Mouse (Mus musculus): Measurements from ENCODE around the gene Neu2. TPM values are rescaled to one million over a fixed set of nuclear protein-coding genes. Genes with fewer than 3 reads are reported as not detected.
A peak's percentile ranks its signal among the peaks of the same experiment; 100 is the strongest.

Neu2 gene
- polyA plus RNA-seq, 1 experiment from 2014 or later: not detected

DNA sequence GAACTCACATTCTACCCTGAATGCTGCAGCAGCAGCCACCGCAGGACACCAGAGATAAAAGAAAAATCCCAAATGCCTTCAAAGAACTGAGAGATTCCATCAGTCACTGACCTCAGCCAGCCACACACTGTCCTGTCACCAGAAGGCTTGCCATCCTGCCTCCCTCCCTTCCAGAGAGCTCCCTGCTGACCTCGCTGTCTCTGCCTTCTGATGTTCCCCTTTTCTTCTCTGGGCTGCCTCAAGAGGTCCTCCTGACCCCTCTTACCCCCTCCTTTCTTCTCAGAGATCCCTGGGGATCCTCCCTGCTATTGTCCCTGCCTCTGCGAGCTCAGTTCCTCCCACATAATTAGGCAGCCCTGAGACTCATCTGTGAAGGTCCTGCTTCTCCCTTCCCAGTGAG lies 71.1 kb downstream of the Neu2 start:
- no peak overlapping the region for H3K27ac ChIP-seq (ENCODE audit: low read depth, low read length)
- WGBS: 3% methylated on average over 3 of the region's 3 CpGs
- H3K27me3 ChIP-seq (ENCODE audit: control insufficient read depth, insufficient read depth, low read length): peaks cover 4% of the 10 kb centered on the region; the same call in 1 of the 2 replicates
- peak; percentile 63 for DNase-seq (ENCODE audit: low spot score)
- no peak overlapping the region for H3K9ac ChIP-seq (ENCODE audit: low read depth, low read length)
- ATAC-seq (ENCODE audit: low FRiP score): peak; percentile 67; the same call in 1 of the 2 replicates
- H3K36me3 ChIP-seq (ENCODE audit: control insufficient read depth, insufficient read depth, low read length): no peaks in the 10 kb centered on the region
- H3K4me2 ChIP-seq (replicated peaks; ENCODE audit: low read depth, low read length): no peak overlapping the region
- H3K9me3 ChIP-seq (ENCODE audit: control insufficient read depth, low read length): no peaks in the 10 kb centered on the region
- no peaks in the 10 kb centered on the region for H3K4me1 ChIP-seq (replicated peaks; ENCODE audit: control insufficient read depth, insufficient read depth, low read length)
- H3K4me3 ChIP-seq (ENCODE audit: low read depth, low read length): no peak overlapping the region

GRCm38 (mm10) chr1:87589162-87589561 lies 79.5 kb downstream of the Neu2 start:
- WGBS: 94% methylated on average over 7 of the region's 7 CpGs
- no peak for DNase-seq (ENCODE audit: low spot score)
- Histone ChIP-seq H3K27ac (ENCODE audit: low read depth, low read length) (no peak overlapping the region), H3K9ac (ENCODE audit: low read depth, low read length) (no peak overlapping the region), H3K36me3 (ENCODE audit: control insufficient read depth, insufficient read depth, low read length) (no peaks in the 10 kb centered on the region), H3K4me3 (ENCODE audit: low read depth, low read length) (no peak overlapping the region), H3K4me2 (replicated peaks; ENCODE audit: low read depth, low read length) (no peak overlapping the region), H3K4me1 (replicated peaks; ENCODE audit: control insufficient read depth, insufficient read depth, low read length) (no peaks in the 10 kb centered on the region), H3K27me3 (ENCODE audit: control insufficient read depth, insufficient read depth, low read length) (no peaks in the 10 kb centered on the region), H3K9me3 (ENCODE audit: control insufficient read depth, low read length) (no peaks in the 10 kb centered on the region)
- no peak for ATAC-seq (ENCODE audit: low FRiP score)

GRCm38 (mm10) chr1:87589980-87590379 lies 80.3 kb downstream of the Neu2 start:
- DNase-seq (ENCODE audit: low spot score): no peak
- no peak overlapping the region for H3K27ac ChIP-seq (ENCODE audit: low read depth, low read length)
- no peaks in the 10 kb centered on the region for H3K9me3 ChIP-seq (ENCODE audit: control insufficient read depth, low read length)
- H3K4me2 ChIP-seq (replicated peaks; ENCODE audit: low read depth, low read length): no peak overlapping the region
- H3K9ac ChIP-seq (ENCODE audit: low read depth, low read length): no peak overlapping the region
- no peak for ATAC-seq (ENCODE audit: low FRiP score)
- H3K36me3 ChIP-seq (ENCODE audit: control insufficient read depth, insufficient read depth, low read length): no peaks in the 10 kb centered on the region
- H3K4me3 ChIP-seq (ENCODE audit: low read depth, low read length): no peak overlapping the region
- H3K4me1 ChIP-seq (replicated peaks; ENCODE audit: control insufficient read depth, insufficient read depth, low read length): no peaks in the 10 kb centered on the region
- 86% methylated on average over 8 of the region's 8 CpGs for WGBS
- no peaks in the 10 kb centered on the region for H3K27me3 ChIP-seq (ENCODE audit: control insufficient read depth, insufficient read depth, low read length)

GRCm38 (mm10) chr1:87594261-87594660 lies 84.6 kb downstream of the Neu2 start:
- Histone ChIP-seq H3K9ac (ENCODE audit: low read depth, low read length) (no peak overlapping the region), H3K4me2 (replicated peaks; ENCODE audit: low read depth, low read length) (no peak overlapping the region), H3K4me1 (replicated peaks; ENCODE audit: control insufficient read depth, insufficient read depth, low read length) (no peaks in the 10 kb centered on the region), H3K9me3 (ENCODE audit: control insufficient read depth, low read length) (no peaks in the 10 kb centered on the region), H3K36me3 (ENCODE audit: control insufficient read depth, insufficient read depth, low read length) (no peaks in the 10 kb centered on the region), H3K27me3 (ENCODE audit: control insufficient read depth, insufficient read depth, low read length) (no peaks in the 10 kb centered on the region), H3K27ac (ENCODE audit: low read depth, low read length) (no peak overlapping the region), H3K4me3 (ENCODE audit: low read depth, low read length) (no peak overlapping the region)
- WGBS: 91% methylated on average over 3 of the region's 3 CpGs
- DNase-seq (ENCODE audit: low spot score) (no peak), ATAC-seq (ENCODE audit: low FRiP score) (no peak)

DNA sequence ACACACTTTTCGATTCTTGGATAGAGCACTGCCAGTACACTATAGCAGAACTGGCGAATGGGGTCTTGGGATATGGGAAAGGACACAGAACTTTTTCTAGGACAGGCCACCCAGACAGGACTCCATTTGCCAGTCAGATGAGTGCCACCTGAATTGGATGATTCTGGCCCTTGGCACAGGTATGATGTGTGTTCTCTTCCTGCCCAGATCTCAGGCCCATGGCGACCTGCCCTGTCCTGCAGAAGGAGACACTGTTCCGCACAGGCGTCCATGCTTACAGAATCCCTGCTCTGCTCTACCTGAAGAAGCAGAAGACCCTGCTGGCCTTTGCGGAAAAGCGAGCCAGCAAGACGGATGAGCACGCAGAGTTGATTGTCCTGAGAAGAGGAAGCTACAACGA lies 85.0 kb downstream of the Neu2 start:
- Histone ChIP-seq H3K9ac (ENCODE audit: low read depth, low read length) (no peak overlapping the region), H3K36me3 (ENCODE audit: control insufficient read depth, insufficient read depth, low read length) (no peaks in the 10 kb centered on the region), H3K4me3 (ENCODE audit: low read depth, low read length) (no peak overlapping the region), H3K4me2 (replicated peaks; ENCODE audit: low read depth, low read length) (no peak overlapping the region), H3K27me3 (ENCODE audit: control insufficient read depth, insufficient read depth, low read length) (no peaks in the 10 kb centered on the region), H3K4me1 (replicated peaks; ENCODE audit: control insufficient read depth, insufficient read depth, low read length) (no peaks in the 10 kb centered on the region), H3K9me3 (ENCODE audit: control insufficient read depth, low read length) (no peaks in the 10 kb centered on the region), H3K27ac (ENCODE audit: low read depth, low read length) (no peak overlapping the region)
- 97% methylated on average over 10 of the region's 10 CpGs for WGBS
- DNase-seq (ENCODE audit: low spot score) (no peak), ATAC-seq (ENCODE audit: low FRiP score) (no peak)

- no peaks in the 10 kb centered on the region for H3K27me3 ChIP-seq (ENCODE audit: control insufficient read depth, insufficient read depth, low read length)
- no peaks in the 10 kb centered on the region for H3K9me3 ChIP-seq (ENCODE audit: control insufficient read depth, low read length)
- H3K9ac ChIP-seq (ENCODE audit: low read depth, low read length): no peak overlapping the region
- H3K36me3 ChIP-seq (ENCODE audit: control insufficient read depth, insufficient read depth, low read length): no peaks in the 10 kb centered on the region
- WGBS: 81% methylated on average over 7 of the region's 7 CpGs
- H3K27ac ChIP-seq (ENCODE audit: low read depth, low read length): no peak overlapping the region
- H3K4me1 ChIP-seq (replicated peaks; ENCODE audit: control insufficient read depth, insufficient read depth, low read length): no peaks in the 10 kb centered on the region
- ATAC-seq (ENCODE audit: low FRiP score) (no peak), DNase-seq (ENCODE audit: low spot score) (no peak)
- H3K4me3 ChIP-seq (ENCODE audit: low read depth, low read length): no peak overlapping the region
- no peak overlapping the region for H3K4me2 ChIP-seq (replicated peaks; ENCODE audit: low read depth, low read length)
Observed at GRCm38 (mm10) chr1:87600533-87600932, 90.8 kb downstream of the Neu2 start.

GRCm38 (mm10) chr1:87601801-87602200 lies 92.1 kb downstream of the Neu2 start:
- no peak overlapping the region for H3K4me3 ChIP-seq (ENCODE audit: low read depth, low read length)
- H3K4me2 ChIP-seq (replicated peaks; ENCODE audit: low read depth, low read length): no peak overlapping the region
- H3K9me3 ChIP-seq (ENCODE audit: control insufficient read depth, low read length): no peaks in the 10 kb centered on the region
- H3K36me3 ChIP-seq (ENCODE audit: control insufficient read depth, insufficient read depth, low read length): no peaks in the 10 kb centered on the region
- H3K27ac ChIP-seq (ENCODE audit: low read depth, low read length): no peak overlapping the region
- ATAC-seq (ENCODE audit: low FRiP score): no peak
- H3K9ac ChIP-seq (ENCODE audit: low read depth, low read length): no peak overlapping the region
- H3K4me1 ChIP-seq (replicated peaks; ENCODE audit: control insufficient read depth, insufficient read depth, low read length): no peaks in the 10 kb centered on the region
- H3K27me3 ChIP-seq (ENCODE audit: control insufficient read depth, insufficient read depth, low read length): no peaks in the 10 kb centered on the region
- DNase-seq (ENCODE audit: low spot score): no peak
- 75% methylated on average over 2 of the region's 2 CpGs for WGBS

DNA sequence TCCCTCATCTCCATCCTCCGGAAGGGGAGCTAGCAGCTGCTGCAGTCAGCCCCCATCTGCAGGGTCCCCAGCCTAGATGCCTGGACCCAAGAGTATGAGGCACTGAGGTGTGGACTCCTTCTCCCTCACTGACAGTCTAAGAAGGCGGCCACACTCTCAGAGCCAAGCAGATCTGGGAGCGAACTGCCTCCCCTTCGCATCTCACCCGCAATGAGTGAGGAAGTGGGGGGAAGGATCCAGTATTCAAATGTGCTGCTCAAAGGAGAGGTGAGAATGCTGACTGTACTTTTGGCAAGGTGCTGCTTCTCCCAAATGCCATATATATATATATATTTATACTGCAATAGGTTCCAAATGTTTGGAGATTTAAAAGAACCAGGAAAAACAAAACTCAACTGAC lies 93.7 kb downstream of the Neu2 start:
- Histone ChIP-seq H3K4me3 (ENCODE audit: low read depth, low read length) (no peak overlapping the region), H3K36me3 (ENCODE audit: control insufficient read depth, insufficient read depth, low read length) (no peaks in the 10 kb centered on the region), H3K9ac (ENCODE audit: low read depth, low read length) (no peak overlapping the region), H3K4me2 (replicated peaks; ENCODE audit: low read depth, low read length) (no peak overlapping the region), H3K27ac (ENCODE audit: low read depth, low read length) (no peak overlapping the region), H3K27me3 (ENCODE audit: control insufficient read depth, insufficient read depth, low read length) (no peaks in the 10 kb centered on the region), H3K9me3 (ENCODE audit: control insufficient read depth, low read length) (no peaks in the 10 kb centered on the region), H3K4me1 (replicated peaks; ENCODE audit: control insufficient read depth, insufficient read depth, low read length) (no peaks in the 10 kb centered on the region)
- DNase-seq (ENCODE audit: low spot score): no peak
- 93% methylated on average over 5 of the region's 5 CpGs for WGBS
- no peak for ATAC-seq (ENCODE audit: low FRiP score)

GRCm38 (mm10) chr1:87605296-87605695 lies 95.6 kb downstream of the Neu2 start:
- H3K27me3 ChIP-seq (ENCODE audit: control insufficient read depth, insufficient read depth, low read length): no peaks in the 10 kb centered on the region
- H3K27ac ChIP-seq (ENCODE audit: low read depth, low read length): no peak overlapping the region
- no peak overlapping the region for H3K9ac ChIP-seq (ENCODE audit: low read depth, low read length)
- H3K4me1 ChIP-seq (replicated peaks; ENCODE audit: control insufficient read depth, insufficient read depth, low read length): no peaks in the 10 kb centered on the region
- no peak overlapping the region for H3K4me2 ChIP-seq (replicated peaks; ENCODE audit: low read depth, low read length)
- H3K9me3 ChIP-seq (ENCODE audit: control insufficient read depth, low read length): no peaks in the 10 kb centered on the region
- WGBS: 87% methylated on average over 2 of the region's 2 CpGs
- no peak overlapping the region for H3K4me3 ChIP-seq (ENCODE audit: low read depth, low read length)
- DNase-seq (ENCODE audit: low spot score) (no peak), ATAC-seq (ENCODE audit: low FRiP score) (no peak)
- H3K36me3 ChIP-seq (ENCODE audit: control insufficient read depth, insufficient read depth, low read length): no peaks in the 10 kb centered on the region
